Mouse (Mus musculus): ENCODE results near the gene Tln1. TPM values are rescaled to one million over a fixed set of nuclear protein-coding genes. Genes with fewer than 3 reads are reported as not detected.
A peak's percentile ranks its signal among the peaks of the same experiment; 100 is the strongest.
"Not testable (repeated sequence)": the region's sequence is repeated elsewhere in the genome, so short reads cannot be mapped to it uniquely, and the experiment has no call there.

Tln1 gene
- polyA plus RNA-seq, 2 experiments, result 62.4 to 69.4 TPM

- WGBS, result under 1% methylated on average over 47 of the region's 47 CpGs
Measured at GRCm38 (mm10) chr4:43493186-43493845, 69.2 kb downstream of the Tln1 start.

GRCm38 (mm10) chr4:43492821-43493185, 69.7 kb downstream of the Tln1 start, which contains the start of gene Ccdc107:
Gene Ccdc107, plus strand, starts transcription at chr4:43492900.
- no peak for TF ChIP-seq POLR2A (IDR thresholded peaks at IDR 0.05; ENCODE audit: borderline replicate concordance, extremely low read depth, insufficient read depth, insufficient read length)
- Histone ChIP-seq H3K27me3 (ENCODE audit: control insufficient read depth, insufficient read depth, low read length) (no peaks in the 10 kb centered on the region), H3K9ac (ENCODE audit: low read depth, low read length, severe bottlenecking) (peak within 1 kb of the TSS; percentile 63), H3K4me2 (replicated peaks; ENCODE audit: low read depth, low read length, severe bottlenecking) (peak within 1 kb of the TSS; percentile 73), H3K4me1 (ENCODE audit: control insufficient read depth, insufficient read depth, low read length) (peaks cover 14% of the 10 kb centered on the region), H3K27ac (replicated peaks; ENCODE audit: low read depth, low read length) (peak within 1 kb of the TSS; percentile 87), H3K4me3 (replicated peaks; ENCODE audit: low read length) (peak within 1 kb of the TSS; percentile 52), H3K9me3 (ENCODE audit: control insufficient read depth, low read length) (no peaks in the 10 kb centered on the region), H3K36me3 (ENCODE audit: control insufficient read depth, insufficient read depth, low read length) (peaks cover 25% of the 10 kb centered on the region)
- DNase-seq (ENCODE audit: low spot score) (peak; percentile 97), ATAC-seq (ENCODE audit: low FRiP score, low read depth) (peak; percentile 98)
- 0% methylated on average over 25 of the region's 25 CpGs for WGBS

More at GRCm38 (mm10) chr4:43493186-43493845, 69.2 kb downstream of the Tln1 start:
- Histone ChIP-seq H3K4me1 (ENCODE audit: control insufficient read depth, insufficient read depth, low read length) (peaks cover 19% of the 10 kb centered on the region), H3K9ac (ENCODE audit: low read depth, low read length, severe bottlenecking) (peak overlapping the region; percentile 63), H3K4me3 (replicated peaks; ENCODE audit: low read length) (peak overlapping the region; percentile 52), H3K27ac (replicated peaks; ENCODE audit: low read depth, low read length) (peak overlapping the region; percentile 87), H3K4me2 (replicated peaks; ENCODE audit: low read depth, low read length, severe bottlenecking) (peak overlapping the region; percentile 73), H3K27me3 (ENCODE audit: control insufficient read depth, insufficient read depth, low read length) (no peaks in the 10 kb centered on the region), H3K9me3 (ENCODE audit: control insufficient read depth, low read length) (no peaks in the 10 kb centered on the region), H3K36me3 (ENCODE audit: control insufficient read depth, insufficient read depth, low read length) (peaks cover 26% of the 10 kb centered on the region)
- DNase-seq (ENCODE audit: low spot score), result peak; percentile 96
- ATAC-seq (ENCODE audit: low FRiP score, low read depth), result peak; percentile 91
- TF ChIP-seq POLR2A (IDR thresholded peaks at IDR 0.05; ENCODE audit: borderline replicate concordance, extremely low read depth, insufficient read depth, insufficient read length), result peak; percentile 87; the same call in 1 of the 2 replicates

- Histone ChIP-seq H3K9me3 (ENCODE audit: control insufficient read depth, low read length) (no peaks in the 10 kb centered on the region), H3K9ac (ENCODE audit: low read depth, low read length, severe bottlenecking) (no peak overlapping the region), H3K4me1 (ENCODE audit: control insufficient read depth, insufficient read depth, low read length) (peaks cover 10% of the 10 kb centered on the region), H3K4me2 (replicated peaks; ENCODE audit: low read depth, low read length, severe bottlenecking) (peak overlapping the region; percentile 73), H3K27ac (replicated peaks; ENCODE audit: low read depth, low read length) (peak overlapping the region; percentile 87), H3K4me3 (replicated peaks; ENCODE audit: low read length) (peak overlapping the region; percentile 52), H3K36me3 (ENCODE audit: control insufficient read depth, insufficient read depth, low read length) (peaks cover 21% of the 10 kb centered on the region), H3K27me3 (ENCODE audit: control insufficient read depth, insufficient read depth, low read length) (no peaks in the 10 kb centered on the region)
- no peak for DNase-seq (ENCODE audit: low spot score)
- no peak; the same call in 1 of the 2 replicates for ATAC-seq (ENCODE audit: low FRiP score, low read depth)
- TF ChIP-seq POLR2A (IDR thresholded peaks at IDR 0.05; ENCODE audit: borderline replicate concordance, extremely low read depth, insufficient read depth, insufficient read length), result no peak
- WGBS, result 45% methylated on average over 12 of the region's 12 CpGs
Measured at GRCm38 (mm10) chr4:43492101-43492820, 70.2 kb downstream of the Tln1 start.

GRCm38 (mm10) chr4:43490801-43491200, 71.7 kb downstream of the Tln1 start:
- Histone ChIP-seq H3K9me3 (ENCODE audit: control insufficient read depth, low read length) (no peaks in the 10 kb centered on the region), H3K27me3 (ENCODE audit: control insufficient read depth, insufficient read depth, low read length) (no peaks in the 10 kb centered on the region), H3K4me1 (ENCODE audit: control insufficient read depth, insufficient read depth, low read length) (peaks cover 10% of the 10 kb centered on the region), H3K4me2 (replicated peaks; ENCODE audit: low read depth, low read length, severe bottlenecking) (no peak overlapping the region), H3K4me3 (replicated peaks; ENCODE audit: low read length) (no peak overlapping the region), H3K9ac (ENCODE audit: low read depth, low read length, severe bottlenecking) (no peak overlapping the region), H3K36me3 (ENCODE audit: control insufficient read depth, insufficient read depth, low read length) (peaks cover 7% of the 10 kb centered on the region), H3K27ac (replicated peaks; ENCODE audit: low read depth, low read length) (no peak overlapping the region)
- ATAC-seq (ENCODE audit: low FRiP score, low read depth) (no peak), DNase-seq (ENCODE audit: low spot score) (no peak)
- no peak for TF ChIP-seq POLR2A (IDR thresholded peaks at IDR 0.05; ENCODE audit: borderline replicate concordance, extremely low read depth, insufficient read depth, insufficient read length)
- 88% methylated on average over 5 of the region's 5 CpGs for WGBS

- no peak for TF ChIP-seq POLR2A (IDR thresholded peaks at IDR 0.05; ENCODE audit: borderline replicate concordance, extremely low read depth, insufficient read depth, insufficient read length)
- DNase-seq (ENCODE audit: low spot score) (no peak), ATAC-seq (ENCODE audit: low FRiP score, low read depth) (no peak)
- peaks cover 6% of the 10 kb centered on the region for H3K4me1 ChIP-seq (ENCODE audit: control insufficient read depth, insufficient read depth, low read length)
- H3K9ac ChIP-seq (ENCODE audit: low read depth, low read length, severe bottlenecking), result no peak overlapping the region
- H3K36me3 ChIP-seq (ENCODE audit: control insufficient read depth, insufficient read depth, low read length), result no peaks in the 10 kb centered on the region
- no peaks in the 10 kb centered on the region for H3K9me3 ChIP-seq (ENCODE audit: control insufficient read depth, low read length)
- no peaks in the 10 kb centered on the region for H3K27me3 ChIP-seq (ENCODE audit: control insufficient read depth, insufficient read depth, low read length)
- H3K4me2 ChIP-seq (replicated peaks; ENCODE audit: low read depth, low read length, severe bottlenecking), result no peak overlapping the region
- H3K27ac ChIP-seq (replicated peaks; ENCODE audit: low read depth, low read length), result no peak overlapping the region
- no peak overlapping the region for H3K4me3 ChIP-seq (replicated peaks; ENCODE audit: low read length)
- 94% methylated on average over 3 of the region's 3 CpGs for WGBS
Measured at GRCm38 (mm10) chr4:43489611-43490010, 72.9 kb downstream of the Tln1 start.

GRCm38 (mm10) chr4:43485666-43486065, 76.8 kb downstream of the Tln1 start:
- not testable (repeated sequence) for H3K27me3 ChIP-seq (ENCODE audit: control insufficient read depth, insufficient read depth, low read length); H3K4me1 ChIP-seq (ENCODE audit: control insufficient read depth, insufficient read depth, low read length); H3K4me2 ChIP-seq (replicated peaks; ENCODE audit: low read depth, low read length, severe bottlenecking); H3K27ac ChIP-seq (replicated peaks; ENCODE audit: low read depth, low read length); DNase-seq (ENCODE audit: low spot score); H3K9ac ChIP-seq (ENCODE audit: low read depth, low read length, severe bottlenecking); H3K36me3 ChIP-seq (ENCODE audit: control insufficient read depth, insufficient read depth, low read length); H3K9me3 ChIP-seq (ENCODE audit: control insufficient read depth, low read length); H3K4me3 ChIP-seq (replicated peaks; ENCODE audit: low read length); ATAC-seq (ENCODE audit: low FRiP score, low read depth)
- WGBS, result 89% methylated on average over 5 of the region's 5 CpGs
